Mouse (Mus musculus) embryonic facial prominence, embryonic 12.5 days (tissue): ENCODE measurements around the gene Smc1a. TPM values are rescaled to one million over a fixed set of nuclear protein-coding genes. Genes with fewer than 3 reads are reported as not detected.
A peak's percentile ranks its signal among the peaks of the same experiment; 100 is the strongest.

ENCODE experiments used
- ATAC-seq: fragments of 200-750 bp; cut with Nextera tagmentation; 2 replicates; pipeline ENCODE4 v1.8.0; 2017; ENCODE audit not compliant: insufficient number of reproducible peaks, insufficient read depth, low FRiP score, low TSS enrichment
- H3K27ac ChIP-seq: fragments of 300-500 bp; sonication (generic); 2 replicates; pipeline ENCODE4 v1.5.1; 2016; ENCODE audit warnings: mild to moderate bottlenecking
- H3K27me3 ChIP-seq: fragments of 300-500 bp; sonication (generic); 2 replicates; pipeline ENCODE4 v1.6.1; 2016; ENCODE audit warnings: mild to moderate bottlenecking, moderate library complexity
- H3K36me3 ChIP-seq: fragments of 300-500 bp; sonication (generic); 2 replicates; pipeline ENCODE4 v1.6.1; 2016; ENCODE audit warnings: mild to moderate bottlenecking
- H3K4me1 ChIP-seq: fragments of 300-500 bp; sonication (generic); 2 replicates; pipeline ENCODE4 v1.6.1; 2016
- H3K4me2 ChIP-seq: fragments of 300-500 bp; sonication (generic); replicated peaks from 2 replicates; pipeline ENCODE4 v1.6.1; 2016; ENCODE audit warnings: mild to moderate bottlenecking, moderate library complexity
- H3K4me3 ChIP-seq: fragments of 300-500 bp; sonication (generic); 2 replicates; pipeline ENCODE4 v1.5.1; 2016; ENCODE audit warnings: mild to moderate bottlenecking
- H3K9ac ChIP-seq: fragments of 300-500 bp; sonication (generic); 2 replicates; pipeline ENCODE4 v1.6.1; 2016; ENCODE audit warnings: mild to moderate bottlenecking, moderate library complexity
- H3K9me3 ChIP-seq: fragments of 300-500 bp; sonication (generic); 2 replicates; pipeline ENCODE4 v1.6.1; 2016; ENCODE audit warnings: mild to moderate bottlenecking, moderate library complexity
- WGBS: fragments of 180-500 bp; shearing (Covaris S2); methylation state at CpG from one replicate; pipeline ENCODE4 v1.1.7; 2016; 5-methylcytosine and 5-hydroxymethylcytosine counted together
- polyA plus RNA-seq: library from polyadenylated mRNA; unstranded; fragments of >200 nt; fragmentation: Nextera tagmentation; extraction: Ambion mirVana; gene quantifications from 2 replicates; pipeline ENCODE4 v1.2.1, GENCODE M21; 2016

Smc1a gene
- 111 and 126 TPM in 2 replicates for polyA plus RNA-seq

GRCm38 (mm10) chrX:152016151-152017145 lies at the start of gene Smc1a, which contains the start of gene Ribc1:
TSS of gene Smc1a (plus strand) at chrX:152016428.
TSS of gene Ribc1 (minus strand) at chrX:152016295.
- Histone ChIP-seq H3K36me3 (peaks cover 6% of the 10 kb centered on the region; the same call in 1 of the 2 replicates), H3K9me3 (no peaks in the 10 kb centered on the region), H3K9ac (peak within 1 kb of the TSS; percentile 56), H3K27me3 (peaks cover 27% of the 10 kb centered on the region), H3K4me2 (peak within 1 kb of the TSS; percentile 56), H3K27ac (peak within 1 kb of the TSS; percentile 88), H3K4me3 (peak within 1 kb of the TSS; percentile 49), H3K4me1 (peaks cover 3% of the 10 kb centered on the region; the same call in 1 of the 2 replicates)
- ATAC-seq = peak; percentile 98
- 20% methylated on average over 63 of the region's 64 CpGs for WGBS

GRCm38 (mm10) chrX:151999006-151999710 lies 17.1 kb upstream of the Smc1a start:
- ATAC-seq = no peak
- no peak overlapping the region for H3K4me2 ChIP-seq
- no peak overlapping the region for H3K9ac ChIP-seq
- H3K36me3 ChIP-seq = 0 out of 2 replicates have a peak, but pooled peaks cover under 1% of the 10 kb centered on the region
- WGBS = 82% methylated on average over 4 of the region's 4 CpGs
- H3K9me3 ChIP-seq = no peaks in the 10 kb centered on the region
- peaks cover 42% of the 10 kb centered on the region for H3K27me3 ChIP-seq
- no peak overlapping the region for H3K27ac ChIP-seq
- no peaks in the 10 kb centered on the region for H3K4me1 ChIP-seq
- no peak overlapping the region for H3K4me3 ChIP-seq

- H3K9ac ChIP-seq = no peak overlapping the region
- H3K27ac ChIP-seq = no peak overlapping the region
- H3K36me3 ChIP-seq = peaks cover 7% of the 10 kb centered on the region; the same call in 1 of the 2 replicates
- peak overlapping the region; percentile 46 for H3K4me3 ChIP-seq
- H3K4me2 ChIP-seq = peak overlapping the region; percentile 37
- ATAC-seq = 0 out of 2 replicates have a peak, but pooled peaks have one; percentile 18
- no peaks in the 10 kb centered on the region for H3K9me3 ChIP-seq
- H3K4me1 ChIP-seq = no peaks in the 10 kb centered on the region
- H3K27me3 ChIP-seq = peaks cover 43% of the 10 kb centered on the region
- 42% methylated on average over 9 of the region's 9 CpGs for WGBS
These were observed 15.0 kb upstream of the Smc1a start for GRCm38 (mm10) chrX:152001182-152001684.

GRCm38 (mm10) chrX:152001737-152002710 lies 14.2 kb upstream of the Smc1a start, which contains the start of gene Hsd17b10:
TSS of gene Hsd17b10 (plus strand) at chrX:152001845.
- Histone ChIP-seq H3K36me3 (peaks cover 7% of the 10 kb centered on the region; the same call in 1 of the 2 replicates), H3K9ac (peak within 1 kb of the TSS; percentile 44; the same call in 1 of the 2 replicates), H3K27me3 (peaks cover 43% of the 10 kb centered on the region), H3K9me3 (no peaks in the 10 kb centered on the region), H3K27ac (peak within 1 kb of the TSS; percentile 75), H3K4me3 (peak within 1 kb of the TSS; percentile 46), H3K4me1 (no peaks in the 10 kb centered on the region), H3K4me2 (peak within 1 kb of the TSS; percentile 59)
- ATAC-seq = peak; percentile 96
- WGBS = 22% methylated on average over 39 of the region's 41 CpGs

DNA sequence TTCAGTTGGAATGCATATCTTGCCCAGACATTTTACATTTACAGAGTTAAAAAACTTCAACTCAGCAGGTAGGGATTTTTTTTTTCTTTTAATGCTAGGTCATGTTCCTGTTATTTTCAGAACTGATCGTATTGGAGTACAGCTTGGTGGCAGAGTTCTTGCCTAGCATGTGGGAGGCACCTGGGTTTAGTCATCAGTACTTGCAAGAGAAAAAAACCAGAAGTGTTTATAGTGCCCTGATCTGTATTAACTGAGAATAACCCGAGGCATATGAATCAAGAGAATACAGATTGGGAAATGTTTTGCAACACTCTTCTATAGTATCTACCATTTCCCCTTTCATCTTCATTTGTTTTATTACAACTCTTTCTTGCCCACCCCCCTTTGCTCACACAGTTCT lies 13.4 kb upstream of the Smc1a start:
- Histone ChIP-seq H3K4me1 (no peaks in the 10 kb centered on the region), H3K27me3 (peaks cover 43% of the 10 kb centered on the region), H3K36me3 (peaks cover 7% of the 10 kb centered on the region; the same call in 1 of the 2 replicates), H3K4me3 (peak overlapping the region; percentile 46; the same call in 1 of the 2 replicates), H3K9ac (no peak overlapping the region), H3K27ac (no peak overlapping the region), H3K4me2 (peak overlapping the region; percentile 59), H3K9me3 (no peaks in the 10 kb centered on the region)
- 66% methylated on average over 2 of the region's 2 CpGs for WGBS
- no peak for ATAC-seq

GRCm38 (mm10) chrX:152007863-152008262 lies 8.4 kb upstream of the Smc1a start:
- Histone ChIP-seq H3K36me3 (peaks cover 7% of the 10 kb centered on the region; the same call in 1 of the 2 replicates), H3K27me3 (peaks cover 34% of the 10 kb centered on the region; the same call in 1 of the 2 replicates), H3K9ac (no peak overlapping the region), H3K27ac (no peak overlapping the region), H3K9me3 (no peaks in the 10 kb centered on the region), H3K4me2 (no peak overlapping the region), H3K4me1 (no peaks in the 10 kb centered on the region), H3K4me3 (no peak overlapping the region)
- WGBS = 88% methylated on average over 1 of the region's 1 CpGs
- ATAC-seq = no peak

- peak overlapping the region; percentile 54 for H3K9ac ChIP-seq
- H3K27me3 ChIP-seq = peaks cover 30% of the 10 kb centered on the region
- ATAC-seq = no peak
- H3K4me1 ChIP-seq = peaks cover 3% of the 10 kb centered on the region; the same call in 1 of the 2 replicates
- peak overlapping the region; percentile 88 for H3K27ac ChIP-seq
- peaks cover 6% of the 10 kb centered on the region; the same call in 1 of the 2 replicates for H3K36me3 ChIP-seq
- peak overlapping the region; percentile 51 for H3K4me2 ChIP-seq
- peak overlapping the region; percentile 49 for H3K4me3 ChIP-seq
- no peaks in the 10 kb centered on the region for H3K9me3 ChIP-seq
- 22% methylated on average over 11 of the region's 11 CpGs for WGBS
These were observed 477 bp upstream of the Smc1a start for GRCm38 (mm10) chrX:152015752-152016150.

DNA sequence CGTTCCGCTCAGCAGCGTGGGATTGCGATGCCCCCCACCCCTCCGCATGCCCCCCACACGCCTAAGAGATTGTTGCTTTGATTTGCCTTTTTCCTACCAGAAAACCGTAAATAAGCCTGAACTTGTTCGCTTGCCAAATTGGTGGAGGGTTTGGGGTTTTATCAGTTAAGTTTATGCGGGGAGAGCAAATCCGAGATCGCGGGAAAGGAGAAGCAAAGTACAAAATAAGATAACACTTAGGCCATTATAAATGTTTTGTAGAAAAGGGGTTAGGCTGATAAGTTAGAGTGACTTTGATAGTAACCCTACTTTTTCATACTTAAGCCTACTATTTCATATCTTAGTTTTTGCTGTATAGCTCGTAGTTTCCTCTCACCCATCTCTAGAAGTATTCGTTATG lies 958 bp downstream of the Smc1a start:
- Histone ChIP-seq H3K4me1 (peaks cover 3% of the 10 kb centered on the region; the same call in 1 of the 2 replicates), H3K27ac (peak overlapping the region; percentile 88; the same call in 1 of the 2 replicates), H3K9ac (peak overlapping the region; percentile 56), H3K4me2 (peak overlapping the region; percentile 56), H3K4me3 (peak overlapping the region; percentile 49), H3K36me3 (peaks cover 6% of the 10 kb centered on the region; the same call in 1 of the 2 replicates), H3K9me3 (no peaks in the 10 kb centered on the region), H3K27me3 (peaks cover 25% of the 10 kb centered on the region)
- 24% methylated on average over 14 of the region's 14 CpGs for whole genome bisulfite sequencing
- ATAC-seq = no peak

GRCm38 (mm10) chrX:152019294-152019693 lies 3.1 kb downstream of the Smc1a start:
- H3K4me3 ChIP-seq = no peak overlapping the region
- ATAC-seq = no peak
- H3K9ac ChIP-seq = no peak overlapping the region
- H3K9me3 ChIP-seq = no peaks in the 10 kb centered on the region
- H3K27ac ChIP-seq = no peak overlapping the region
- H3K4me2 ChIP-seq = no peak overlapping the region
- peaks cover 23% of the 10 kb centered on the region for H3K27me3 ChIP-seq
- no peaks in the 10 kb centered on the region for H3K36me3 ChIP-seq
- WGBS = 93% methylated on average over 2 of the region's 2 CpGs
- peaks cover 3% of the 10 kb centered on the region; the same call in 1 of the 2 replicates for H3K4me1 ChIP-seq

DNA sequence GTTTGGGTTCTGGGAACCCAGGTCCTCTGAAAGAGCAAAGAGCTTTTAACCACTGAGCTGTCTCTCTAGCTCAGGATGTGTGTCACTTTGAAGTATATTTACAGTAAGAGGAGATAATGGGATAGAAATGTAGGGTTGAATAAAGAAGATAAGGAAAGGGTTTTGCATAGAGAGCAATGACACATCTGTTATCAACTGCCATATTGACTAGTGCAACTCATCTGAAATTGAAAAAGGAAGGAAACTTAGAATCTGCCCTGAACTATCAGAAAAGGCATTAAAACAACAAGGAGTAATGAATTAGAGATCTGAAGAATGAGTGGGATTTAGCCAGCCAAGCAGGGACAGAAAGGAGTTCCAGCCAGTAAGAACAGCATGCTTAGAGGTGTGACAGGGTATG lies 23.6 kb downstream of the Smc1a start:
- Histone ChIP-seq H3K27ac (no peak overlapping the region), H3K9ac (no peak overlapping the region), H3K4me2 (no peak overlapping the region), H3K9me3 (no peaks in the 10 kb centered on the region), H3K36me3 (0 out of 2 replicates have a peak, but pooled peaks cover 5% of the 10 kb centered on the region), H3K4me1 (no peaks in the 10 kb centered on the region), H3K4me3 (no peak overlapping the region), H3K27me3 (peaks cover 7% of the 10 kb centered on the region; the same call in 1 of the 2 replicates)
- ATAC-seq = no peak
